Mouse (Mus musculus) adipocyte (in vitro differentiated cells): ENCODE results near the gene Gabrd.

Experiments used
- DNase-seq: peaks from one replicate; pipeline ENCODE4 v3.0.0-alpha.2; 2016; ENCODE audit warnings: low spot score

Gene Gabrd

GRCm38 (mm10) chr4:155343415-155344298 is 54.3 kb downstream of the Gabrd start:
- no peak for DNase-seq

- no peak for DNase-seq
Observed at GRCm38 (mm10) chr4:155336284-155337050, 61.4 kb downstream of the Gabrd start.
